Mouse (Mus musculus): Measurements from ENCODE around the gene Fcrlb.
"Not testable (repeated sequence)": the region's sequence is repeated elsewhere in the genome, so short reads cannot be mapped to it uniquely, and the experiment has no call there.

Fcrlb gene

DNA sequence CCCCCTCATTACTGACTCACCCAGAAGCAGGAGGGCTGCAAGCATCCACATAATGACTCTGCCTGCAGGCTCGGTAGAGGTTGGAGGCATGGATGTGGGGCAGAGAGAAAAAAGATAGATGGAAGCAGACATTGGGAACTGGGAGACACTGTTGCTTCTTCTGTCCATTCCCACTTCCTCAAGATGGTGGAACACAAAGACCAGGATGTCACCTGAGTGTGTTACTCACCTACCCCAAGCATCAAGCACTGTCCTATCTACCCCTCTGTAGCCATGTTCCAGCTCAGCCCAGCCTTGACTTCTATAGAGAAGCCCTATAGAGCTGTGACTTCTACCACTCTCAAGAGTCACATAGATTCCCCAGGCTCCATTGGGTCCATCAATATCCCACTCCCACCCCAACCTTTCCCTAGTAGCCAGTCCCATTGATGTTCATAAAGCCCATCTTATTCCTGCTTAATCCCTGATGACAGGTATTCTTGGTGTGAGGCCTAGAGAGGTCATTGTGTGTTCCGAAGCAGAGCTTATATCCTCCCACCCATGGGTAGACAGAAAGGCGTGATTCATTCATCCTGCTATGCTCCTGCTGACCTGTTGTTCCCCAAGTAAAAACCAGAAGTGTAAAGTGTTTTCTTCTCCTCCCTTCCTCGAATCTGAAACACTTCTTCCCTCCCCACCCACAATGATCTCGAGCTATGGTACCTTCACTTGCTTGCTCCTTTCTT, at the start of gene Fcrlb:
Gene Fcrlb (minus strand): TSS at position 51 of the 725 bp plus-strand sequence.
- DNase-seq (ENCODE audit: low spot score) = no peak

DNA sequence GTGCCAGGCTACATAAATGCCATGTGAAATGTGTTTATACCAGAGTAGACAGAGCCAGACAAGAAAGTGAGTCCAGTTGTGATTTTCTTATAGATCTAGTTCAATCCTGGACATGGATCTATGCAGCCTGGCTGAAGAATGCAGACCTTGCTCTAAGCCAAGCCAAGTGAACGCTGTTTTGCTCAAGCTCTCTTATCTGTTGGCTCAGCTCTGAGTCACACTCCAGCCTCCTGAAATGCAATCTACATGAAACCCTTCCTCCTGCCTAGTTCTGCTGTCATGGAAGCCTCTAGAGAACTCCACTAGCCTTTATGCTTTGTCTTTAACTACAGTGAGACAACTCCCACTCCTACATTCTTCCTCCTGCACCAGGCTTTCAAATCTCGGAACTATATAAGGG, 49.6 kb upstream of the Fcrlb start:
- DNase-seq (ENCODE audit: low spot score) = no peak

DNA sequence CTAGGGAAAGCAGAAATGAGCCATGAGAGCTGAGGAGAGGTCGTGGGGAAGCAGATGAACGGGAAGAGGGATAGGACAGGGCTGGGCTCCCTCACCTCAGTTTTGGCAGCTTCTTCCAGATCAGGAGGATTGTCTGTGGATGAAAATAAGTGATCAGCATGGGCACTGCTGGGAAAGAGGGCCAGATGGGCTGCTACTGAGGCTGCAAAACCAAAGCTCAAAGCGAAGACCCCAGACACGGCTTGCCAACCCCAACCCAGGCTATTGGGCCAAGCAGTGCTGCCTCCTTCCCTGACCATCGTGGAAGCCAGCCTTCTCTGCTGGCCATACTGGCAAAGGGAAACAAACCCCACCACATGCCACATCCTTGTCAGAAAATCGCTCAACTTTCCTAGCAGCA, 48.4 kb upstream of the Fcrlb start:
- DNase-seq (ENCODE audit: low spot score) = no peak

DNA sequence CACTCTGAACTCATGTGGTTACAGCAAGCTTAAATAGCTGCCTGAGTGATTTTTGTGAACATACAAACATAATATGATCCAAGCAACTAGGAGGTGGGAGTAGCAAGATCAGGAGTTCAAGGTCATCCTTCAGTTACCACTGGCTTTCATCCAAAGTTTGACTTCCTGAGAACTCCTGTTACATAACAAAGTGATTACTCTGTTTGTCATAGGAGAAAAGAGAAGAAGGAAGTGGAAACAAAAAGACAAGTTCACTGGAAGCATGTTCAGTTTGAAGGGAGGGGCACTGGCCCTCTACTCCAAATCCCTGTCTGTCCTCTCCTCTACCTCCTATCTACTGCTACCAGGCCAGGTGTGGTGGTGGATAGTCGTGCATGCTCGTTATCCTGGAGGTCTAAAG, 47.0 kb upstream of the Fcrlb start:
- DNase-seq (ENCODE audit: low spot score) = no peak

DNA sequence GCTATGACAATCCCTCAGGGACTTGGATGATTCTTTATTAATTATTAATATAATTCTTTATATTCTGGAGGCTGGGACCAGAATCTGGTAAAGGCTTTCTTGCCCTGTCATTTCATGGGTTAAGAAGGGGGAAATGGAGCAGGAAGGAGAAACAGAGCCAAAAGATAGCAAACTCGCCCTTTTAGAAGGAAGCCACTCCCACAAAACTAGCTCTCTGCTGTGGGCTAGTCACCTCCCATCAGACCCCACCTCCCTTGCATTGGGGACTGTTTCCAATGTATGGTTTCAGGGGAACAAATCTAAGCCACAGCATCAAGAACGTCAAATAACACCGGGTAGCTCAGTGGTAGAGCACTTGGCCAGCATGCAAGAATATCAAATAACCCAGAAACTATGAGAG, 45.5 kb upstream of the Fcrlb start:
- DNase-seq (ENCODE audit: low spot score) = no peak

DNA sequence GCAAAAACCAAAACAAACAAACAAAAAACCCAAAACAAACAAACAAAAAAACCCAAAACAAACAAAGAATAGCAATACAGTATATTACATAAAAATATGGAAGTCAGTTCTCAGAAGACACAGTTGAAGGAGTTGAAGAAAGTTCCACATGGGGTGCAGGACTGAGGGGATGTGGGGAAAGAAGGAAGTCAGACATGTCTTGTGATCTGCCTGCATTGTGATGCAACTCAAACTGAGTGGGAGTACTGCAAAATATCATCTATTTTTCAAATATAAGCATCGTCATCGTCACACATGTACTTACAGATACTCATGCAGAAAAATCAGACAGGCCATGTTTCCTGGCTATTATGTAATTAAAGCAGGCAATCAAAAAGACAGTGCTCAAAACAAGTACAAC, 40.5 kb upstream of the Fcrlb start:
- DNase-seq (ENCODE audit: low spot score) = no peak

DNA sequence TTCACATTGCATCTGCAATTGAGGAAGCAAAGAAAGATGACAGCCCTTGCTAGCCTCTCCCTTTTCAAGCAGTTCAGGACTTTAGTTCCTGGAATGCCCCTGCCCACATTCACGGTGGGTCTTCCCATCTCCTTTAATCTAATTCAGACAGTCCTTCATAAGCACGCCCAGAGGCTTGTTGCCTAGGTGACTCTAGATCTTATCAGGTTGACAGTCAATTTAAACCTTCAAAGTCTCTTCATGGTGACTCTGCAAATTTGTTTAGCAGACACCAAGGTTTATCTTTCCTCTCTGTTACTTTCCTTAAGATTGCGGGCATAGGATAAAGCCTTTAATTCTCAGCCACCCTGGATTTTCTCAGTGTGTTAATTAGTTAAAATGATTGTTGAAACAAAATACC, 38.0 kb upstream of the Fcrlb start:
- no peak for DNase-seq (ENCODE audit: low spot score)

DNA sequence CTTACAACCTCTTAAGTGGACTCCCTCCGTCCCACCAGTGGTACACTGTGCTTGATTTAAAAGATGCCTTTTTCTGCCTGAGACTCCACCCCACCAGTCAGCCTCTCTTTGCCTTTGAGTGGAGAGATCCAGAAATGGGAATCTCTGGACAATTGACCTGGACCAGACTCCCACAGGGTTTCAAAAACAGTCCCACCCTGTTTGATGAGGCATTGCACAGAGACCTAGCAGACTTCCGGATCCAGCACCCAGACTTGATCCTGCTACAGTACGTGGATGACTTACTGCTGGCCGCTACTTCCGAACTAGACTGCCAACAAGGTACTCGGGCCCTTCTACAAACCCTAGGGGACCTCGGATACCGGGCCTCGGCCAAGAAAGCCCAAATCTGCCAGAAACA, 32.2 kb upstream of the Fcrlb start:
- not testable (repeated sequence) for DNase-seq (ENCODE audit: low spot score)

DNA sequence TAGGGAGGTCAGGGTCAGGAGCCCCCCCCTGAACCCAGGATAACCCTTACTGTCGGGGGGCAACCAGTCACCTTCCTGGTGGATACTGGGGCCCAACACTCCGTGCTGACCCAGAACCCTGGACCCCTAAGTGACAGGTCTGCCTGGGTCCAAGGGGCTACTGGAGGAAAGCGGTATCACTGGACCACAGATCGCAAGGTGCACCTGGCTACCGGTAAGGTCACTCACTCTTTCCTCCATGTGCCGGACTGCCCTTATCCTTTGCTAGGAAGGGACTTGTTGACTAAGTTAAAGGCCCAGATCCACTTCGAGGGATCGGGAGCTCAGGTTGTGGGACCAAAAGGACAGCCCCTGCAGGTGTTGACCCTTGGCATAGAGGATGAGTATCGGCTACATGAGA, 31.4 kb upstream of the Fcrlb start:
- DNase-seq (ENCODE audit: low spot score) = not testable (repeated sequence)

DNA sequence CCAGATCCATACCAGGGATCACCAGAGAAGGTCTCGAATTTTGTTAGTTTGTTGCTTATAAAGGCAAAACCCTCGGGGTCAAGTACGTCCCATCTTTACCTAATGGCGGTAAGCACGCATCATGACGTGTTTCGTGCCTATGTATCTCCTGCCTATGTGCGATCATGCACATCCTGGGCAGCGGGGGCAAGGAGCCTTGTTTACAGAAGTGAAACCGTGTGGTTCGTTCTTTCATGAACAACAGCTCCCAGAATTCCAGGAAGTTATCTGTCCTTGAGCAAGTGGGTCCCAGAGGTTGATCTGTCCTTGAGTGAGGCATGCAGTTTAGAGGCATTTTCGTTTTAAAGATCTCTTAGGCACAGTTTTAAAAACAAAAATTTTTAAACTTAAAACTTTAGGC, 26.5 kb upstream of the Fcrlb start:
- peak; percentile 12 for DNase-seq (ENCODE audit: low spot score)

DNA sequence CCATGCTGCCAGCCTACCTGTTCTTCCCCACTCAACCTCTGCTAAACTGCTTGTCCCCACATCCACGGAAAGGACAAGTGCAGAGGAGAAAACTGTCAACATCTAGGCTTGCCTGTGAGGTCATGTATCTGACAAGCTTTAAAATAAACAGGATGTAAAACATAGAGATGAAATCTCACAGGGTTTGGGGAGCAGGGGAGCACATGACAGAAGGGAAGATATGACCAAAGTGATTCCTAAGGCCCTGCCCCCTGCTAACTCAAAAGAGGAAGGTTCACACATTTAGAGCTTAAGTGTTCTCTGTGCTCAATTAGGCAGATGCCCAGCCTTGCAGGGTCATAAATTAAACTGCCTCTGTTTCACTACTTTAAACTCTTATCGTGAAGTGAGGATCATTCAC, 21.6 kb upstream of the Fcrlb start:
- no peak for DNase-seq (ENCODE audit: low spot score)

DNA sequence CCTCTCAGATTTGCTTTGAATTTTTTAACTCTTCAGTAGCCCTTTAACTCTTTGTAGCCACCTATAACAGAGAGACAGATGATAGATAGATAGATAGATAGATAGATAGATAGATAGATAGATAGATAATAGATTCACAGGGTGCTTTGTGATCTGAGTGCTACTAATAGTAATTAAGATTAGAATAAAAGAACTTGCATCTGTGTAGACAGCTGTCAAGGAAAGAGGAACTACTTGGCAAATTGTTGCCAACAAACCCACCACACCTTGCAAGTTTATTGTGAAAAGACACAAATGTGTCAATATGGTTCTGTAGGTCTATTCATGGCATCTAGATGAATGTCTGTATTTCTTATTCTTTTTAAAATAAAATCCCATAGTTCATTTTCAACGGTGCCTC, 21.2 kb upstream of the Fcrlb start:
- no peak for DNase-seq (ENCODE audit: low spot score)

DNA sequence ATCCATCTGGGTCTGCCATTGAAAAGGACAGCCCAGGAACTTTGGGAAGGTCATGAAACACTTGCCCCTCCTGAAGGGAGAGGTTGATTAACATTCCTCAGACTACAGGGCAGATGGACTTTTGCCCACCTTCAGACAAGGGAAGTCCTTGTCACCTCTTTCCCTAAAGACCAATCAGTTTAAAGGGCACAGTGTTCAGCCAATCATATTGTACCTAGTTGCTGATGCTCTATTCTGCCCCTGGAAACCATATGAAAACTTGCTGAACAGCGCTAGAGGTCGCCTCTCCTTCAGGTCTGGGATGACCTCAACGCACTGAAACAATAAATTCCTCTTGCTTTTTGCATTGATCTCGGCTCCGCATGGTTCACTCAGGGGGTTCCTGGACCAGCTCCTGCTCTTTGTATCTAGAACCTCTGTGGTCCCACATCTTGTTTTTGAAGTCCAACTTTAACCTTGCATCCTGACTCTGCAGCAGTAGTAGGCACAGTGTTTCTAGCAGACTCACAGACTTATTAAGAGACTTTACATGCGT, 20.7 kb upstream of the Fcrlb start:
- DNase-seq (ENCODE audit: low spot score) = no peak

DNA sequence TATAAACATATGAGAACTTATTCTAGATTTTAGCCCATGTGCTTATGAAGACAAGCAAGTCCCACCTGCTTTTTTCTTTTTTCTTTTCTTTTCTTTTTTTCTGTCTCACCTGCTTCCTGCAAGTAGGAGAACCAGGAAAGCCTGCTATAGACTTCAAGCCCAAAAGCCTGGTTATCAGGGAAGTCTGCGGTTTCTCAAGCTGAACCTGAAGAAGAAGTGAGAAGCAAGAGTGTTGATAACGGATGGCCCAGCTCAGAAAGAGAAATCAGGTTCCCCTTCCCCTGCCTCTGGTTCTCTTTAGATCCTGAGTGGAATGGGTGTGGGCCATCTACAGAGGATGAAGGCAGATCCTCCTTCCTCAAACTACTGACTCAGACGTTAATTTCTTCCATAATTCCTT, 19.3 kb upstream of the Fcrlb start:
- DNase-seq (ENCODE audit: low spot score) = no peak

DNA sequence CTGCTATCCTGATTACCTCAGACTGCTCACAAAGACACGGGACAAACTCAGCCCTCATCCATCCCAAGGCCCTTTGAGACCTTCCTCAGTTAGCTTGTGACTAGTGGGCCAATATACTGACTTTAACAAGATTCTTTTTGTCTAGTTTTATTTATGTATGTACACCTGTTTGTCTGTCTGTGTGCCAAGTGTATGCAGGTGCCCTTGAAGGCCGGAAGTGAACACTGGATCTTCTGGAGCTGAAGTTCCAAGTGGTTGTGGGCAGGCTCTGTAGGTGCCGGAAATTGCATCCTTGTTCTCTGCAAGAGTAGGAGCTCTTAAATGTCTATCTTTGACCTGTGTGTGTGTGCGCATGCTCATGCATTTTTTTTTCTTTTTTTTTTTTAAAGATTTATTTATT, 16.5 kb upstream of the Fcrlb start:
- no peak for DNase-seq (ENCODE audit: low spot score)

DNA sequence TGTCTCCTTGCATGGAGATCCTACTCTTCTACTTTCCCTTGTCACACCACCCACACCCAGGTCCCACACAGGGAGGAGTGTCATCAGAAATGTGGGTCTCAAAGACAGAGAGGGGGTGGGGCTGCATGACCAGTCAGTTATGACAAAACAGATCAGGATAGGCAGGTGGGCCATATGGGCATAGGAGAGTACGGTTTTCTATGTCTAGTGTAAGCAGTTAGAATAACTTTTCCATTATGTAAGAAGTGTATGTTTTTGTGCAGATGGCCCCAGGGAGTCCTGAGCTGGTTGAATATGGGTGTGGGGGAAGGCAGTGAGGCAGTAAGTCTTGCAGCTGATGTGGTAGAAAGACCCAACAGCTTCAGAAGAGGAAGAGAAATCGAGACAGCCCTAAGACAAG, 15.7 kb upstream of the Fcrlb start:
- no peak for DNase-seq (ENCODE audit: low spot score)

DNA sequence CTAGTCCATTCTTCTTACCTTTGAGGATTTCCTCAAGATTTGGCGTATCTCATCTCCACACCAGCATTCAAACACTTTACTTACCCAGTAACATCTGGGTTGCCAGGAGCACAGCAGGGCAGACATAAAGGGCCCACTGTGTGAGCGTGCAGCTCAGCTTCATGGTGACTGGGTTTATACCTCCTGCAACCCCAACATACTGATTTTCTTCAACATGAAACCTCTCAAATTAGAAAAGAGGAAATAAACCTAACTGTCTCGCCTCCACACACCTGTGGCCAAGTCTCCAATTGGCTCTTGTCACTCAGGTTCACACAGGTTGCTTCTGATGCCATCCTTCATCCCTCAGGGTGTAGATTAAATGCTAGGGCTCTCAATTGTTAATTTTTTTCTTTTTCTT, 14.6 kb upstream of the Fcrlb start, which contains the start of gene Fcrla:
Gene Fcrla (minus strand): TSS at position 206 of the 400 bp plus-strand sequence.
- DNase-seq (ENCODE audit: low spot score) = no peak

DNA sequence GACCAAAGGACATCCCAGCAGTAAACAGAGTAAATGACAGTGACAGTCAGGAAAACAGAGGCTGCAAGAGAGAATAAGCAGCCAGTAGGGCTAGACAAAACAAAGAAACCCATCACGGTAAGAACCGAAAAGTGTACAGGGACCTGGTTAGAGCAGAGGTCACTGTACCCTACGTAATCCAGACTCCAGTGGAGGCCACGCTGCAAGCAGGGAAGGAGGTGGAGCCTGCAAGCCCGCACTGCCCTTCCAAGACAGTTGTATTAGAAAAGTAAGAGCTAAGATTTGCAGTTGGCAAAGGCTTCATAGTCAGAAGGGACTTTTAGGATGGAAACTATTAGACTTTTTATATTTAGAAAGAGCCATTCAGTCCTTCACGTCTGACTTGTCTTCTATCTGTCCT, 14.2 kb upstream of the Fcrlb start:
- no peak for DNase-seq (ENCODE audit: low spot score)

DNA sequence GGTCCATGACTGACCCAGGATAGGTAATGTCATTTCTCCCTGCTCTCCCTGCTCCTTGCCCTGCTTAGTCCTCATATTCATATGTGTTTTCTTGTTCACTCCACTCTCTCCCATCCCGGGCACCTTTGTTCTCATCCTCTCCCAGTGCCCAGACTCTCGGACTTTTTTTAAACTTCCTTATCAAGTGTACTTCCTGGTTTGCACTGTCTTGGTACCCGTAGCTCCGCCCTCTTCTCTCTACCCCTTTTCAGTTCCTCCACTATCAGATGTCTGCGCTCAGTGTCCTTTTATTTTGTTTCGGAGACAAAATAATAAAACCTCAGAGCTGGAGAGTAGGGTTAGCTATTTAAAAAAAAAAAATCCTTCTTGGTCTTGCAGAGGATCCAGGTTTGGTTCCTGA, 11.7 kb upstream of the Fcrlb start:
- peak; percentile 37 for DNase-seq (ENCODE audit: low spot score)

DNA sequence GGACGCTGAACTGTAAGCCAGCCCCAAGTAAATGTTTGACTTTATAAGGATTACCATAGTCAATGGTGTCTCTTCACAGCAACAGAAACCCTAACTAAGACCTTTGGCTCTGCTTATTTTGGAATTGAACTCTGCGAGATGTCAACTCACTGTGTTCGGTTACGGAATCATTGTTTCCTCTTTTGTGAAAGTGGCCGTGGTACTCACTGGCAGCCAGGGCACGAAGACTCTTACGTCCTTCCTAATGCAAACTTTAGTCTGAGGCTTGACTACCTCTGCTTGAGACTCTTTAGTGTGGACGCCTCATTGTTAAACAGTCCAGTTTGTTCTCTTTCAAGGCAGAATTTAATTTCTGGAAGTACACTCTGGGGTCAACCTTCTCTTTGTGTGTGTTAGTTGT, 6.6 kb upstream of the Fcrlb start:
- no peak for DNase-seq (ENCODE audit: low spot score)

DNA sequence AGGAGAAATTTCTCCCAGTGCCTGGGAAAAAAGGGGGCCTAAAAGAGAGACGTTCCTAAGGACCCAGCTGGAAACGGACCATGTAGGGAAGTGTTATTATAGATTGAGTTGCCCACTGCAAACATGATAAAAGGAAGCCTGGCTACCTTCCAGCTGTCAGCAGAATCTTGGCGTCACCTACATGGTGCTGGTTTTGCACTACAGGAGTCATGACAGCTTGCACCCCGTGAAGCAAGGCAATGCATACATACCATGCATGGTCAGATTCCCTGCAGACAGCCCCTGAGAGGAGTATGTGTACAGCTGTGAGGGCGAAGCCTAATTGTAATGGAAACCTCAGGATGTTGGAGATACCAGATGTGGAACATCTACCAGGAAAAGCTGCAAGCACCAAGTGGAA, 2.9 kb upstream of the Fcrlb start:
- DNase-seq (ENCODE audit: low spot score) = no peak

DNA sequence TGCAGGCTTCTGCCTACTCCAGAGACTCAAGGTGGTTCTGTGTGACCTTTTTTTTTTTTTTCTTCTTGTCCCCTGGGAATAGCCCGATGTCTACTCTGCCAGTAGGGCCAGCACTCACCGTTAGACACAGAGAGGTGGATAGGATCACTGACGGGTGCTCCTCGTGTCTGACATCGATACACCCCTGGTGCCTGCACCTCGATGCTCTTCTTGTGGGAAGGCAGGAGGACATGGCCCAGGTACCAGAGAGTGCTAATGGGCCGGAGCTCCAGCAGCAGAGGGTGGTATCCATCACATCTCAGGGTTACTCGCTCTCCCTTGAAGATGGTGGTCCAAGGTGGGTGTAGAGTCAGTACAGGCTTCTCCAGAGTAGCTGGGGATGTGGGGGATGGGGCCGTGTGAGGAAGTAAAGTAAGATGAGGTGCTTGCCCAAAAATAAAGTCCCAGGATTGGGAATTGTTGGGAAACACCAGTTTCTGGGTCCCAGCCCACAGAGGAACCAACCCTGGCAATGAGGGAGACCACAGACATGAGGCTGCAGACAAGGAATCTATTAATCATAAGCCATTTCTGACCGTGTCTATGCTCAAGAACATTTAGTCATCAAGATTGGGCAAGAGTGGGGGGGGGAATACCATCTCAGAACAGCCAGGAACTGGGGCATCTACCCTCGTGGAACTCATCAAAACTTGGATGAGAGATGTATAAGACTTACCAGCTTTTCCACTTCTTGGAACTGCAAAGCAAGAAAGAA, 657 bp downstream of the Fcrlb start:
- DNase-seq (ENCODE audit: low spot score) = no peak

DNA sequence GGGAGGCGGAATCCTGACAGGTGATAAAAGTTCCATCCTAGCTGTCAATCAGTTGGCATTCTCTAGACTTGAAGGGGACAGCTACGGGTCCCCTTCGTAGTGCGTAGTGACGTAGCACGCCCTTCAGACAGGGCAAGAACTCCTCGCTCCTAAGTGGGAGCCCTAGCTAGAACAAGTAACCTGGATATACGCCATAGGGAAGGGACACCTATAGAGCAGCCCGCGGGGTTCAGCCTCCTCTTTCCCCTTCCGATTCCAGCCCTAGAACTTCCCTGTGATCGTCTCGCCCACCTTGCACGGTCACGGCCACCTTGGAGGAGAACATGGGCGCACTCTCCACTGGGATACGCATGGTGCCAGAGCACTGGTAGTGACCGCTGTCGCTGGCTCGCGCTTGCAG, 4.4 kb downstream of the Fcrlb start:
- DNase-seq (ENCODE audit: low spot score) = peak; percentile 16

Data from layer of hippocampus, adult 11-12 months (tissue).